Mouse (Mus musculus) retina, embryonic 14.5 days (tissue): ENCODE data around the gene Ap1m2.
"Not testable (repeated sequence)": the region's sequence is repeated elsewhere in the genome, so short reads cannot be mapped to it uniquely, and the experiment has no call there.

Experiments used
- DNase-seq: peaks from one replicate; pipeline ENCODE4 v3.0.0-alpha.2; 2015; ENCODE audit warnings: low spot score

Gene Ap1m2

GRCm38 (mm10) chr9:21288404-21289336 lies 23.5 kb downstream of the Ap1m2 start:
- peak; percentile 29 for DNase-seq

- DNase-seq, result peak; percentile 98
Measured at GRCm38 (mm10) chr9:21287571-21288402, 24.4 kb downstream of the Ap1m2 start, which contains the start of gene Kri1. Gene Kri1 (minus strand): TSS chr9:21287969.

DNA sequence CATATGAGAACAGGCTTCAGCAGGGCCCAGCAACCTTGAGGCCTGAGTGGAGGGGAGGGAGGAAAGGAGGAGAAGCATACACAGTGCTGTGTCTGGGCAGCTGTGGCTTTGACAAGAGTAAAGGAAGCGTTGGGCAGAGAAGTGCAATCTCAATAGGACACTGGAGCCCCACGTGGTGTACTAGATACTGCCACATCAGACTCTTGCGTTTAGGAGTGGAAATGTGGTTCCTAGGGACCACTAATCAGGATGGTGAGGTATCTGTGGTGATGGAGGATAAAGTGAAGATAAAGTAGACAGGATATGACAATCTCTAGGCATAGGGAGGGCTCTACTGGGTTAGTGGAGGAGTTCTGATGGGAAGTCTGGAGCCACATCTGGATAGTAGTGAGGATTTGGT lies 25.4 kb downstream of the Ap1m2 start:
- DNase-seq, result no peak

GRCm38 (mm10) chr9:21283994-21284393 lies 28.1 kb downstream of the Ap1m2 start:
- no peak for DNase-seq

DNA sequence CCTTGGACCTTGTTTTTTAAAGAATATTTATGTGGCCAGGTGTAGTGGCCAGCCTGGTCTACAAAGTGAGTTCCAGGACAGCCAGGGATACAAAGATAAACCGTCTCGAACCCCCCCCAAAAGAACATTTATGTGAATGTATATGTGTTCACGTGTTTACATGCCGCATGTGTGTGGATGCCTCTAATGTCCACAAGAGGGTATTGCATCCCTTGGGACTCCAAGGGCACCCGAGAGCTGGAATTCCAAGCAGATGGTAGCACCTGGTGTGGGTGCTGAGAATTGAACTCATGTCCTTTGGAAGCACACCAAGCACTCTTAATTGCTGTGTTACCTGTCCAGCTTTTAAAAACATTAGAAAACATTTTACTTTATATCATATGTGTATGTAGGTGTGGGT lies 28.5 kb downstream of the Ap1m2 start:
- DNase-seq, result no peak

- no peak for DNase-seq
Measured at GRCm38 (mm10) chr9:21277776-21278175, 34.4 kb downstream of the Ap1m2 start.

GRCm38 (mm10) chr9:21276307-21276706 lies 35.8 kb downstream of the Ap1m2 start:
- no peak for DNase-seq

- no peak for DNase-seq
Measured at GRCm38 (mm10) chr9:21275727-21276126, 36.4 kb downstream of the Ap1m2 start.

DNA sequence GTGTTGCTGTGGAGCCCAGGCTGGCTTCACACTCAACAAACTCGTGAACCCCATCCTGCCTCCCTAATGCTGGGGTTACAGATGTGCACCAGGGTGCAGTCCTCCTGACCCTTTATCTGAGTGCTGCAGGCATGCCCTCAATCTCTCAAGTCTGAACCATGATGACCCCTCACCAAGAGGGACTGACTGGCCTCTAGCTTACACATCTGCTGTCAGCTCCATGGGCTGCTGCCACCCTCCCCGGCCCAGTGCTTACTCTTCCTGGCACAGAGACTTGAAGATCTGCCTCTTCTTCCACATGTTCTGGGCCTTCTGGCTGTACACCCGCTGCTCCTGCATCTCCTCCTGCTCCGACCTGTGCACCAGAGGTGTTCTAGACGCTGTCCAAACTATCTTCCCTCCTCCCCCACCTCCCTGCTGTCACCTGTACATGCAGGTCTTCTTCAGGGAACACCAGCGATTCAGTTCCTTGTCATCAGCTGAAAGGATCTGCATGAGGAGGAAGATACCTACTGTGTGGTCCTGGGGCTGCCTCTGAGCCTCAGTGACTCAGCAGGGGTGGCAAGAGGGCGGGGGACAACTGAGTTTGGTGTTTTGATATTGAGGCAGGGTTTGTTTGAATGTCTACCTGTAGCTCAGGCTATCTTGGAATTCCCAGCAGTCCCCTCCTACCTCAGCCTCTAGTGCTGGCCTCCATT lies 37.0 kb downstream of the Ap1m2 start:
- no peak for DNase-seq

GRCm38 (mm10) chr9:21274336-21274735 lies 37.8 kb downstream of the Ap1m2 start:
- no peak for DNase-seq

DNA sequence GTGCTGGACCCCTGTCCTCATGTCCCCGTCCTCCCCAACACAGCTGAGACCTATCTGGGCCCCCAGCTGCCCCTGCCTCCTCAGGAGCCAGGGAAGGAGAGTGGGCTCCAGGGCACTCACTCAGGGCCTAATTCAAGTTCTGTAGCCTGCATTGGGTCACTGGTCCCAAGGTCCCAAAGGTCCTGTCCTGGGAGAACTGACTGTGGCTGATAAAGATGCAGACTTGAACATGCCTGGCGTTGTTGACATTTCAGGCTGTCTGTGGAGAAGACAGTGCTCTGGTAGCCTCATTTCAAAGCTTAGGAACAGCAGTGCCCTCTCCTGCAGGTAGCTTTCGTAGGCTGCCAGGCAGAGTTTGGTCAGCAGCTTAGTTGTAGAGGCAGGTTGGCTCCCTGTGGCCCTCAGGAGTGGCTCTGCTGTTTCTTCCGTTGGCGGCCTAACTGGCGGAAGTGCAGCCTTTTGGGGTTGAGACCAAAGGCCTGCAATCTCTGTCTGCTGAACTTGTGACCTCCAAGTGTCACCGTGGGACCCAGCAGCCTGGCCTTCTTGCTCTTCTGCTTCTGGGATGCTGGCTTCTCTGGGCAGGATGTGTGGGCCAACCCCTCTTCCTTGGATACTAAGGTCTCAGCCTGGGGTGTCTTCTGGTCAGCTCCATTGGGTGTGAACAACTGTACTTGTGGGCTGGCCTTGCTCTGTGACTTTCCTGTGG lies 38.5 kb downstream of the Ap1m2 start:
- no peak for DNase-seq

- DNase-seq, result no peak
Measured at GRCm38 (mm10) chr9:21273094-21273493, 39.0 kb downstream of the Ap1m2 start.

DNA sequence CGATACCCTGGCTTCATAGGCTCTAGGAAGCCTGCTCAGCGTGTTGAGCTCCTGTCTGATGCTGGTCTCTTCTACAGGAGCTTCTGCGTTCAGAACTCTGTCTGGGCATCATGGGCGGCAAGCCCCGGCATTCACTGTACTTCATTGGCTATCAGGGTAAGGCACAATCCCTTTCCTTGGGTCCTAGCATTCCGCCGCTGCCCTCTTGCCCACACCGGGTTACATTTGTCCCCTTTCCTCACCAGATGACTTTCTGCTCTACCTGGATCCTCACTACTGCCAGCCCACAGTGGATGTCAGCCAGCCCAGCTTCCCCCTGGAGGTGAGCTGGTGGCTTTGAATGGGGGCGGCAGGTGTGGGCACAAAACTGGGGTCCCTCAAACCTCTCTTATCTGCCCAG lies 39.7 kb downstream of the Ap1m2 start:
- no peak for DNase-seq

DNA sequence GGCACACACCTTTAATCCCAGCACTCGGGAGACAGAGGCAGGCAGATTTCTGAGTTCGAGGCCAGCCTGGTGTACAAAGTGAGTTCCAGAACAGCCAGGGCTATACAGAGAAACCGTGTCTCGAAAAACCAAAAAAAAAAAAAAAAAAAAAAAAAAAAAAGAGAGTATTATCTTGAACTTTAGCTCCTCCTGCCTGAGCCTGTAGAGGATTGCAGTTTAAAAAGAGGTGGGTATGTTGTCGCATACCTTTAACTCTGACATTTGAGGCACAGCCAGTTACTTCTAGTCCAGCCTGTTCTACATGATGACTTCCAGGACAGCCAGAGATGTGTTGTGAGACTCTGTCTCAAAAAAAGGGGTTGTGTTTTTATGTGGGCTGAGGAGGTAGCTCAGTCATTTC lies 42.5 kb downstream of the Ap1m2 start:
- not testable (repeated sequence) for DNase-seq

DNA sequence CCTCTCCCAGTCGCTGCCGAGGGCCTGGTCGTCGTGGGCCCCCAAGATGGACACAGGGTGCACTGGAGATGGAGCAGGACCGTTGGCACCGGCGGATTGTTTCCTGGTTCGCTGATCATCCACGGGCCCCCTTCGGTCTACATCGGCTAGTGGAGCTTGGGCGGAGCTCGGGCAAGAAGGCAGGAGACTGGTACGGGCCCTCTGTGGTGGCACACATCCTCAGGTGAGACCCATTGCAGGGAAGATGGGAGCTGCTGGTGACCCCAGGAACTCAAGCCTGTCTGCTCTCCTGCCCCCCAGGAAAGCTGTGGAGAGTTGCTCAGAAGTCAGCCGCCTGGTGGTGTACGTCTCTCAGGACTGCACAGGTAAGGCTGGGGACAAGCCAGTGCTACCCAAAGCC lies 43.8 kb downstream of the Ap1m2 start:
- no peak for DNase-seq

- DNase-seq, result no peak
Measured at GRCm38 (mm10) chr9:21266889-21267288, 45.2 kb downstream of the Ap1m2 start.

GRCm38 (mm10) chr9:21265611-21266010 lies 46.5 kb downstream of the Ap1m2 start:
- DNase-seq, result no peak

DNA sequence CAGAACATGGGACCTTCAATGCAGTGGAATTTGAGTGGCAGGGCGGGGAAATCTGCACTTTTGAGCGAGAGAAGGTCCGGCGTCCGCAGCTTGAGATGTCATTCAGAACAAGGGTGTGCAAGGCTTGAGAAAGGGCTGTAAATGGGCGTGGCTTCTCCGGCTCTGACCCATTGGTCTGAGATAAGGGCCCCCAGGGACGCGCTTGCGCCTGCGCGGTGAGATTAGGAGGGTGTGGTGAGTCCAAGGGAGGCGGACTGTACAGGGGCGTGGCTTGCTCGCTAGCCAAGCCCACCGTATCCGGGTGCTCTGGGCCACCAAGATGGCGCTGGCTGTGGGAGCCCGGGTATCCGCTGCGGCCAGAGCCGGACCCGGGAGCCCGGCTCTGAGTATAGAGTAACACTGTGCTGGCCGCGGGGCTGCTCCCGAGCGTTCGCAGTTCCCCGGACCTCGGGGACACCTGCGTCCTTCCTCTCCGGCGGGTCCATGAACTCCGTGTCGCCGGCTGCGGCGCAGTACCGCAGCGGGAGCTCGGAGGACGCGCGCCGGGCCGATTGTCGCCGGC lies 47.1 kb downstream of the Ap1m2 start, which contains the start of gene Atg4d:
Gene Atg4d, plus strand, starts transcription at position 294 of the 562 bp plus-strand sequence.
- DNase-seq, result peak; percentile 100

- no peak for DNase-seq
Measured at GRCm38 (mm10) chr9:21264272-21264999, 47.7 kb downstream of the Ap1m2 start.

DNA sequence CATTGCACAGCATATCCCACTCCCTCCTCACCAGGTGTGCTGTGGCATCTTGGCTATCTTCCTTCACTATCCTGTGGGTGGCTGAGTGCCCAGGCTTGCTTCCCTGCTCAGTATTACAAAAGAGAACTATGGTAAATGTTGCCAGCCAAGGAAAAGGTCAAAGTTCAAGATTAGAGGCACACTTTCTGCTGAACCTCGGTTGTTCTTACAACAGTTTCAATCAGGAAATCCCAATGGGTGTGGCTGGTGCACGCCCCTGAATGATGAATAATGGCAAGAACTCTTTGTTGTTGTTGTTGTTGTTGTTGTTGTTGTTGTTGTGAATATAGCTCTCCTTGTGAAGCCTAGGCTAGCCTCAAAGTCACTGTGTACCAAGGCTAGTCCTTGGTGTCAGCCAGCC lies 50.3 kb downstream of the Ap1m2 start:
- DNase-seq, result no peak
